Mouse (Mus musculus) lung, adult 2 months (tissue): Measurements from ENCODE around the gene Stat5a. TPM values are rescaled to one million over a fixed set of nuclear protein-coding genes. Genes with fewer than 3 reads are reported as not detected.

ENCODE experiments used
- DNase-seq: peaks from one replicate; pipeline ENCODE4 v3.0.0; 2022
- H3K4me1 ChIP-seq: fragments of 200-500 bp; 2 replicates; pipeline ENCODE4 v1.6.1; 2011; ENCODE audit warnings: low read length; ENCODE audit not compliant: control insufficient read depth, insufficient read depth
- H3K4me3 ChIP-seq: fragments of 200-500 bp; replicated peaks from 2 replicates; pipeline ENCODE3; 2011; ENCODE audit warnings: low read depth, mild to moderate bottlenecking, control low read depth, low read length; ENCODE audit errors: extremely low read depth
- CTCF ChIP-seq: fragments of 200-500 bp; IDR thresholded peaks from 2 replicates; pipeline ENCODE4 v1.5.1; 2011; ENCODE audit warnings: mild to moderate bottlenecking, low read length, control low read depth; ENCODE audit not compliant: insufficient read depth
- POLR2A ChIP-seq: fragments of 200-500 bp; IDR thresholded peaks from 2 replicates; pipeline ENCODE4 v1.6.1; 2011; ENCODE audit warnings: low read depth, mild to moderate bottlenecking, control low read depth, low read length, borderline replicate concordance; ENCODE audit errors: extremely low read depth
- WGBS: fragments of 180-500 bp; shearing (Covaris S2); methylation state at CpG from one replicate; pipeline ENCODE4 v1.1.7; 2018; 5-methylcytosine and 5-hydroxymethylcytosine counted together
- polyA plus RNA-seq: library from polyadenylated mRNA; depleted of rRNA; stranded (reverse); fragments of >200 nt; gene quantifications from 2 replicates; pipeline ENCODE4 v1.2.3, GENCODE M21; 2012

Stat5a gene
- polyA plus RNA-seq, 1 experiment, result 19.0 TPM

- TF ChIP-seq POLR2A, result no peak
- no peak for TF ChIP-seq CTCF
- Histone ChIP-seq H3K4me3 (no peak overlapping the region), H3K4me1 (no peaks in the 10 kb centered on the region)
- WGBS, result 76% methylated on average over 15 of the region's 15 CpGs
- no peak for DNase-seq
These were observed 20.3 kb downstream of the Stat5a start for GRCm38 (mm10) chr11:100879321-100880078.

- WGBS, result 91% methylated on average over 10 of the region's 10 CpGs
- Histone ChIP-seq H3K4me1 (no peaks in the 10 kb centered on the region), H3K4me3 (no peak overlapping the region)
- DNase-seq, result no peak
- no peak for TF ChIP-seq CTCF
- no peak for TF ChIP-seq POLR2A
These were observed 24.5 kb downstream of the Stat5a start for GRCm38 (mm10) chr11:100883640-100884039.

- TF ChIP-seq CTCF, result no peak
- TF ChIP-seq POLR2A, result no peak
- no peak for DNase-seq
- H3K4me3 ChIP-seq, result no peak overlapping the region
- no peaks in the 10 kb centered on the region for H3K4me1 ChIP-seq
These were observed 26.3 kb downstream of the Stat5a start for GRCm38 (mm10) chr11:100885472-100885871.

- no peaks in the 10 kb centered on the region for H3K4me1 ChIP-seq
These were observed 27.1 kb downstream of the Stat5a start for GRCm38 (mm10) chr11:100886188-100886740.

GRCm38 (mm10) chr11:100887236-100887635 is 28.1 kb downstream of the Stat5a start:
- DNase-seq, result no peak
- Histone ChIP-seq H3K4me1 (no peaks in the 10 kb centered on the region), H3K4me3 (no peak overlapping the region)
- 92% methylated on average over 4 of the region's 4 CpGs for WGBS
- TF ChIP-seq POLR2A, result no peak

More at GRCm38 (mm10) chr11:100886188-100886740, 27.1 kb downstream of the Stat5a start:
- no peak for DNase-seq
- H3K4me3 ChIP-seq, result no peak overlapping the region
- TF ChIP-seq CTCF, result no peak
- no peak for TF ChIP-seq POLR2A
- WGBS, result 57% methylated on average over 8 of the region's 8 CpGs

GRCm38 (mm10) chr11:100887764-100888163 is 28.6 kb downstream of the Stat5a start:
- H3K4me1 ChIP-seq, result no peaks in the 10 kb centered on the region
- no peak overlapping the region for H3K4me3 ChIP-seq
- DNase-seq, result no peak
- TF ChIP-seq POLR2A (no peak), CTCF (no peak)
- 74% methylated on average over 3 of the region's 3 CpGs for WGBS

GRCm38 (mm10) chr11:100888348-100888820 is 29.2 kb downstream of the Stat5a start:
- Histone ChIP-seq H3K4me3 (no peak overlapping the region), H3K4me1 (no peaks in the 10 kb centered on the region)
- DNase-seq, result no peak
- 60% methylated on average over 10 of the region's 10 CpGs for WGBS
- TF ChIP-seq CTCF, result no peak
- no peak for TF ChIP-seq POLR2A

- 81% methylated on average over 6 of the region's 6 CpGs for WGBS
- DNase-seq, result no peak
- Histone ChIP-seq H3K4me1 (peaks cover 2% of the 10 kb centered on the region; the same call in 1 of the 2 replicates), H3K4me3 (no peak overlapping the region)
- no peak for TF ChIP-seq CTCF
These were observed 31.3 kb downstream of the Stat5a start for GRCm38 (mm10) chr11:100890481-100890880.

GRCm38 (mm10) chr11:100891256-100892123 is 32.3 kb downstream of the Stat5a start:
- DNase-seq, result no peak
- Histone ChIP-seq H3K4me1 (peaks cover 2% of the 10 kb centered on the region; the same call in 1 of the 2 replicates), H3K4me3 (no peak overlapping the region)
- TF ChIP-seq CTCF (no peak), POLR2A (no peak)
- WGBS, result 40% methylated on average over 15 of the region's 15 CpGs

GRCm38 (mm10) chr11:100892435-100892834 is 33.3 kb downstream of the Stat5a start:
- Histone ChIP-seq H3K4me1 (peaks cover 2% of the 10 kb centered on the region; the same call in 1 of the 2 replicates), H3K4me3 (no peak overlapping the region)
- no peak for DNase-seq
- no peak for TF ChIP-seq POLR2A
- WGBS, result 76% methylated on average over 5 of the region's 5 CpGs
